Mouse (Mus musculus) lung, postnatal 14 days (tissue): Measurements from ENCODE around the gene Fam92b.
A peak's percentile ranks its signal among the peaks of the same experiment; 100 is the strongest.

Experiments
- DNase-seq: peaks from one replicate; pipeline ENCODE4 v3.0.0; 2021

The Fam92b gene

GRCm38 (mm10) chr8:120189440-120189839, 12.2 kb upstream of the Fam92b start:
- DNase-seq, result no peak

DNA sequence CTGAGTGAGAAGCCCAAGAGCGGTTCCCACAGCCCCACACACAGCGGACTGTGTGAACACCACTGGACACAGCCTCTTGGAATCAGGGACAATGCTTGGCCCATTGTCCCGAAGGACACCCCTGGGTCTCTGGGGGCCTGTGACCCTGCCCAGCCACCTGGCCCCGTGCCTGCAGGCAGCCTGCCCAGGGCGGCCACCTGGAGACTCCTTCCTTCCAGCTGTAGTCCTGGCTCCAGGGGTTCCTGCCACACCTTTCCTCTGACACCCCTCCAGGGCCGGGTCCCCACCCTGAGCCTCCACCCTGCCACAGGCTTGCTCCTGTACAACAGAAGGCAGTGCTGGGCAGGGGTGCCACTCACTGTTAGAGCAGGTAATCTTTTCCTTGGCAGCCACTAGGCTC, 11.2 kb upstream of the Fam92b start:
- no peak for DNase-seq

DNA sequence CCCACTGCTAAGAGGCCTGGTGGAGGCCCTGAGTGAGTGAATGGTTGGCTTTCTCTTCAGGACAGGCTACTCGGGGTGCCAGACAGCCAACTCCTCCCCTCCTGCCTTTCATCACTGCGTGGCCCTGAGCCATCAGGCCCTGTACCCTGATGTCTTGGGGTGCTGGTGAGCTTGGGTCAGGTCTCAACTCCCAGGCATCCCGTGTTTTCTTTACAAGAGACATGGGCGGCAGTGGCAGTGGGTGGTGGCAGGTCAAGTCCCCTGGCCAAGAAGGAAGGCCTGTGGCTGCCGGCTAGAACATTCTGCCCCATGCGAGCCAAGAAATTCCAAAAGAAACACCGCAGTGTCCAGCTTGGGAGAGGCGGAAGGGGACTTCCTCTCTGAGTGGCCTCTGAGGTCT, 9.2 kb upstream of the Fam92b start:
- DNase-seq, result peak; percentile 63

DNA sequence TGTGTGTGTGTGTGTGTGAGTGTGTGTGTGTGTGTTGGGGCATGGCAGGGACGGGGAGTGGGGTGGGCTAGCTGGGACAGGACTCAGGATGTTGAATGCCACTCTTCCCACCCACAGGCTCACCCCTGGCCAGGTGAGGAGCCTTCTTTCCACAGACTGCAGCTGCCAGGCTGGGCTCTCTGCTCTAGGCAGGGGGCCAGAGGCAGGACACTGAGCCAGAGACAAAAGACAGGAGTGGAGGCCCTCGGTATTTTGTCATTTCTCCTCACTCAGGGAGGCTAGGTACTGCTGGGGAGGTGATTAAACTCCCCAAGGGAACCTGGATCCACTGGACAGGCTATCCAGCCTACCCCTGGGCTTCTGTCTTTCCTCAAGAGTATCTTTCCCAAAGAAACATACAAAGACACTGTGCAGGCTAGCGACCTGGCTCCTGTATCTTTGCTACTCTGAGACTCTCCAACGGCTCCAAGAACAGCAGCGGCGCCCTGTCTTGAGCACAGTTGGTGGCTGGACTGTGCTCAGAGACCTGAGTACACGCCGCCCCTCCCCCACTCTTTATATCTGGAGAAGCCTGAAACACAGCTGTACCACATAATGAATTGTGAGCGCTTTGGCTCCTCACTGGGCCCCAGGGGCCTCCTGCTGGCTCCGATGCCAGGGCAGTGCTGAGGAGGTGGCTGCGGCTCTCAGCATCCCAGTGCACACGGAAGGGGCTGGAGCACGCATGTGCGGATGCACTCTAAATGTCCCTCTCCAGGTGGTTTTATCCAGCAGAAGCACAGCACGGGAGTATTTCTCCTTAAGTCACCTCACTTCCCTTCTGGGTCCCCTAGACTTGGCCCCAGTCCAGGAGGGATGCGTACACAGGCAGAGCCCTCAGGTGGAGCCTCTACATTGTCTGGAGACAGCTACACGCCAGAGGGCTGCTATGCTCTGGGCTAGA, 7.9 kb upstream of the Fam92b start:
- peak; percentile 55 for DNase-seq

DNA sequence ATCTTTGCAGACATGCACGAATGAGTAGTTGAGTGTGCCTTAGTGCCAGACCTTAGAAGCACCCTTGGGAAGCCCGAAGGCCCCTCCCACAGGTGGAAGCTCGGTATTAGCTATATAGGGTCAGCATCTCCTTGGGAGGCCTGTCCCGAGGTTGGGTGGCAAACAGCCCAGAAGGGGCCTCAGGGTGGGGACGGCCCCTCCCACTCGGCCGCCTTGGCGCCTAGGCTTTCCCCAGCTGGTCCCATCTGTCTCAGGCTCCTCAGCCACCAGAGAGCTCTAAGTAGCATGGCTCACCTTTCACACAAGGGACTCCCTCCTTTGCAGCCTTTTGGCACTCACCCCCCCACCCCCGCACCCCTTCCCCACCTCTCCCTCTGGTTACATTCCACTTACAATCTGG, 7.1 kb upstream of the Fam92b start:
- DNase-seq, result no peak

DNA sequence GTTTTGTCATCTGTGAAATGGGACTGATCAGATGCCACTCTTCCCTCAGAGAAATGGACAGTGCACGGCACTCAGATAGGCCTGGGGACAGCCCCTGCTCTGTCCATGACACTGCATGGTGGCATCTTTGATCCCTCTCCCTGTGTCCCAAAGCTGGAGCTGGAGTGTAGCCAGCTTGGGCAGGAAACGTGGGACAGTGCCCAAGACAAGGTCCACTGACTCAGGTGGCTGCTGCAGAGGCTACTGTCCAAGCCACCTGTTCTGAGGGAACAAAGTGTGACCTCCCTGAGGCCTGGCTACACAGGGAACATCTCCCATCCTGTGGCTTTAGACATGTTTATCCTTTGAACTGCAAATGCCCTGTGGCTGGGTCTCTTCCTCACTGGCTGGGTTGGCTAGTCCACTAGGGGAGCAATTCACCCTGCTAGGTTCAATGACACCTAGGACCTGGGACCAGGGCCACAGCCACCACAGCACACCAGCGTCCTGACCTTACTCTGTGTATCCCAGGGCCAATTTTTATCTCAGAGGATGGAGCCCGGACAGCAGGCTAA, 4.7 kb upstream of the Fam92b start:
- no peak for DNase-seq

GRCm38 (mm10) chr8:120181274-120181673, 4.0 kb upstream of the Fam92b start:
- DNase-seq, result no peak

DNA sequence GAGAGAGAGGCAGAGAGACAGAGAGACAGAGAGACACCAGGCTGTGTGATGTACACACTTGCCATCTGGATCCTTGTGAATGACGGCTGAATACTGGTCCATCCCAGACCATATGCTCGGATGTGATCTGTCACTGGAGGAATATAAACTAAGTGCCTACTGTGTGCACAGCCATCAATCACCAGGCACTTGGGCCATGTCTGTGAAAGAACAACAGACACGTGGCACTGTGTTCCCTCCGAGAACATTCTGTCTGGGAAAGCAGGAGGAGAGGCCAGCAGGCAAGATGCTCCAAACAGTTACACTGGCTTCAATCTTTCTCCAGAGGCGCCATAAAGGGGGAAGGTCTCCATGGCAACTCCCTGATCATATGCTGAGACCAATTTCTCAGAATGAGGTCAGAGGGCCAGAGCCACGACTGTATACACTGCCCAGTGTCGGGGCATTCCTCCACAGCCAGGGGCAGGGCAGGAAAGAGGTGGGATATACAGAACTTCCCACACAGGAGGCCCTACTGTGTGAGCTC, 3.2 kb upstream of the Fam92b start:
- DNase-seq, result no peak

GRCm38 (mm10) chr8:120179027-120179431, 1.8 kb upstream of the Fam92b start:
- peak; percentile 95 for DNase-seq

DNA sequence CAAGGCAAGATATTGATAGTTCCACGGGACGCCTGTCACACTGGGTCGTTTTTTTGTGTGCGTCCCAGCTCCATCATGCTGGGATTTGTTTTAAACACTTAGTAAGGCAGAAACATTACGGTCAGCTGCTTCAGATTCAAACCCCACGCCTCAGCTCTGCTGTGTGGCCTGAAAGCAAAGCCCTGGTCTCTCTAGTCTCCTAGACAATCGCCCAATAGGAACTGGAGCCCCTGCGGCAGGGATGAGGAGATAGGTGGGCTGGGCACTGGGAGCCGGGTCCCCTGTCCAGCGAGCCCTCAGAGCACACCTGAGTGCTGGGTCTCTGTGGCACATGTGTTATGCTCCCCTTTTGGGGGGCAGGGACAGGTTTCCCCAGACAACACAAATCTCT, 853 bp upstream of the Fam92b start:
- no peak for DNase-seq

GRCm38 (mm10) chr8:120176605-120177004, 661 bp downstream of the Fam92b start:
- DNase-seq, result no peak

DNA sequence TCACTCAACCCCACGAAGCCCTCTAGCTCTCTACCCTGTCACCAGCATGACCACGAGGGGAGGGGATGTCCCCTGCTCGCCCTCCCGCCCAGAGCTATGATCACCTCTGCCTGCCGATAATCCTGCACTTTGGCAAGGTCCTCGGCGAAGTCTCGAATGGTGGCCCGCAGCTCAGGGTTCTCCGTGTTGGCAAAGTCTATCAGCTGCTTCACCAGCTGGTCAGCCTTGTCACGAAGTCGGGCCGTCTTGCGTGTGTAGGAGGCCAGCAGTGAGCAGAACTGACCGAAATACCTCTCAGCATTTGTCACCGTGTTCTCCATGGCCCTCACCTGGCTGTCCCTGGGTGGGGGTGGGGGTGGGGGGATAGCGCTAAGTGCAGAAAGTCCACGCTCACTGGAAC, 2.7 kb downstream of the Fam92b start:
- DNase-seq, result no peak

- DNase-seq, result no peak
These were observed 4.1 kb downstream of the Fam92b start for GRCm38 (mm10) chr8:120173195-120173594.

DNA sequence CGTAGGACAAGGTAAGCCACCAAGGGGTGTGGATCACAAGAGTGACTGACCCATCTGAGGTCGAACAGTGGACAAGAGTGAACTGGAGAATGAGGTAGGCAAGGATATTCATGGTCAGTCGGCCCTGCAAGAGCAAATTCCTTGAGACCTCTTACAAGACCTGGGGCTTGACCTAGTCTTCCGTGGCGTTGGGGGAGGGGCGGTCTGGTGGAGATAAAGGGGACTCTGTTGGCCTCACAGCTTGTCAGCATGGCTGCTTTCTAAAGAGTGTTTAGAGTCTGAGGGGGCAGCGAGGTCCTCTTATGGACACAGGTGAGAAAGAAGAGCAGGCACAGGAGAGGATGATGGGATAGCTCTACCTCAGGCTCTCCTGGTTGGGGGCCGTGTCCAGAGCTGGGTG, 8.1 kb downstream of the Fam92b start:
- no peak for DNase-seq

GRCm38 (mm10) chr8:120167821-120168220, 9.4 kb downstream of the Fam92b start:
- DNase-seq, result no peak

DNA sequence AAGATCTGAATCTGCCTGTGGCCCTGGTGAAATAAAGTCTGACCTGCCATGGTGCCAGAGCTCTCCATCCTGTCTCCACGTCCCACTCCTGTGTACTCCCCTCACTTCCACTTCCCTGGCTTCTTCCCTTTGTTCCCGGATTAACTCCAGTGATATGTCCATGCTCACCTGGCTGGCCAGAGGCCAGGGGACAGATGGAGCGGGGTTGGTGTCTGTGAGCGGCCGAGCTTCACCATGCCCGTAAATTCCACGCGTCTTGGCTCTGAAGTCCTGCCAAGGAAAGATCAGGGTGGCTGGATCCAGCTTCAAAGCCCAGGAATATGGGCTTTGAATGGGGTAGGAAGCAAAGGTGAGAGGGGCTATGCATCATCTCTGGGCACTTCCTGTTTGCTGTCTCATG, 10.1 kb downstream of the Fam92b start:
- DNase-seq, result no peak

- DNase-seq, result no peak
These were observed 13.2 kb downstream of the Fam92b start for GRCm38 (mm10) chr8:120164026-120164425.

- no peak for DNase-seq
These were observed 13.9 kb downstream of the Fam92b start for GRCm38 (mm10) chr8:120163376-120163775.

- no peak for DNase-seq
These were observed 14.9 kb downstream of the Fam92b start for GRCm38 (mm10) chr8:120162404-120162752.

DNA sequence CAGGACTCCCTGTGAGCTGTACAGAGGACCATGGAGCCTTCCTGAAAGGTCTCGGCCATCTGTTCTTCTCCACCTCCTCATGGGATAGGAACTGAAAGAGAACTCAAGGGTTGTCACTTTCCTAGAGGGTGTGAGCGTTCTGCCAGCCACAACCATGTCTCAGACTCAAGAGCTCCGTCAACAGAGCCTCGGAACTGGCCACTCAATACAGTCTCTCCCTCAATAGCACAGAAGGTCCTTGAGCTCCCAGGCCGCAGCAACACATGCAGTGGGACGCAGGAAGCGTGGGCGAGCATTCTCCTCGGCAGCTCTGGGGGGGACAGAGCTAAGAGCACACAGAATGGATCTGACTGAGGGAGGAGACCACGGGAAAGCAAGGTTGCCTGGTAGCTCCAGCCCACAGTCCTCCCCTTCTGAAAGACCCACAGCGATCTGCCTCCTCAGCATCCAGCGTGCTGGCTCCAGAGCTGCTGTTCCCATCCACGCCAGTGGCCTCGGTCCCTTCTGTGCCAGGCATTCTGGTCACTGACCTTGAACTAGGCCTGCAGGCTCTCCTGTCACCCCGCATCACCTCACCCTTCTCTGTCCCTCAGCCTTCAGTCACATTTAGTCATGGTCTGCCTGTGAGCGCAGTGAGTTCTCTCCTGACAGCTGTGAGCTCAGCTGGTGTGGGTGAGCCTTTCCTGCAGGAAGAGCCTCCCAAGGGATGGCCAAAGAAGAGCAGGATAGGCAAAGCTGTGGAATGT, 15.4 kb downstream of the Fam92b start:
- DNase-seq, result no peak

GRCm38 (mm10) chr8:120160366-120160765, 16.9 kb downstream of the Fam92b start:
- no peak for DNase-seq

DNA sequence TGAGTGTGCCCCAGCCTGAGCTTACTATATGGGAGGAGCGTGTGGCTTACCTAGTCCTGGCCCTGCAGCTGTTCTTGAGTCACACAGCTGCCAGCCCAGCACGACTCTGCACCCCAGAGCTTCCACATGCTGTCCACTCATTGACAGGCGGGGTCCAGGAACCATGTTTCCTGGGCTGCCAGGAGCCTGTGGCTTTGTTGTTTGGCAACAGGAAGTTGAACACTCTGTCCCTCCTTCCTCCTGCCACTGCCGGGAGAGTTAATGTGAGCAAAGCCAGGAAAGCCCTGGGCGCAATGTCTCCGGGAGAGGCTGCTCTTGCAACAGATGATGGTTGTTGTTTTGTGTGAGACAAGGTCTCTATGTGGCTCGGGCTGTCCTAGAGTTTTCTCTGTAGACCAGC, 24.6 kb downstream of the Fam92b start:
- peak; percentile 45 for DNase-seq

DNA sequence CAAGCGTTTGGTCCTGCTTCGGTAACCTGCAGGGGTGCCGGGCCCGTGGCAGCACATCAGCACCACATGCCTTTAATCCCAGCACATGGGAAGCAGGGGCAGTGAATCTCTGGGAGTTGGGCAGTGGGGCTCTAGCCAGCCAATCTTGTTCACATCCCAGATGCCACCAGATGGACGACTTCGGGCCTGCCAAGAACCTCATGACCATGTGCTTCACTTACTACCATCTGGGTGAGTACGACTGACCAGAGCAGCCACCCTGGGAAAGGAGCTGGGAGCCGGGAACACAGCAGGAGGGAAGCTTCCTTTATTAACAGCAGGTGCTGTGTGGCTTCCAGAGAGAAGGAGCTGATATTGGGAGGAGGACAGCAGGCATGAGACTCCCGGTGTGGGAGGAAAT, 26.1 kb downstream of the Fam92b start:
- no peak for DNase-seq

DNA sequence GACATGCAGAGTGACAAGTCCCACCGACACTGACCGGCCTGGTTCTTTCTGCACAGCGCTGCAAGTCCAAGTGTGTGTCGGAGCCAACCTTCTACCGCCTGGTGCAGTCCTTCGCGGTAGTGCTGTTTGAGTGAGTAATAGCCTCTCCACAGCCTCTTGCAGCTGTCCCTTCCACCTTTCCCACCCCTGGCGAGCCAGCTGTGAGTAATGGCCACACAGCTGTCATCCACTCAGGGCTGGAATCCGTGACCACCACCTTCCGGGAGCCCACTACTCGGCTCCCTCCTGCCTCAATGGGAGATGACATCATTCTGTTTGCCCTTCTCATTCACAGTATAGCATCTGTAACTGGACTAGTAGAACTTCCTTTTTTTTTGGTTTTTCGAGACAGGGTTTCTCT, 27.2 kb downstream of the Fam92b start:
- DNase-seq, result no peak
